In the genomic region with DNA sequence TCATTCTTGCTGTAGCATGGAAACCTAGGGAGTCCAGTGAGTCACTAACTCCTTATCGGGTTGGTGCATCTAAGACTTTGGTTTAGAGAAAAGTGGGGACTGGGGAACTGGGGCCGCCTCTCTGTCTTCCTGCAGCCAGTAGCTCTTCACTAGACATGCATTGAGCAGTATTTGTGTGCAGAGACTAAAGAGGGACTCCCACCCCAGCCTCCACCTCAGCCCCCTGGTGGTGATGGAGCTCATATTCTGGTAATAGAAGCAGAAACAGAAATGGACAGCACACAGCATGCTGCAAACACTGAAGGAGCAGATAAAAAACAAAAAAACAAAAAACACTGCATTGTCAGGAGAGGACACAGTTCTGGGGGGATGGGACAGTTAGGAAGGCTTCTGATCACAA, we compare ENCODE assay signal across 8 mouse cellular contexts.
A peak's percentile ranks its signal among the peaks of the same experiment; 100 is the strongest.
DNase-seq lines count a peak whose midpoint lies in the region; ATAC-seq and TF ChIP-seq lines count a peak whose summit lies in the region.

No protein-coding gene starts in this region.

- H3K4me2 ChIP-seq in hindbrain, embryonic 14.5 days (replicated peaks), result no peak overlapping the region
- no peak overlapping the region for H3K4me2 ChIP-seq in hindbrain, embryonic 13.5 days
- no peak overlapping the region for H3K4me2 ChIP-seq in liver, embryonic 14.5 days (ENCODE audit: low read depth)

- whole genome bisulfite sequencing in hindbrain, embryonic 14.5 days, result 79% methylated on average over 2 of the region's 2 CpGs
- WGBS in hindbrain, embryonic 13.5 days, result 73% methylated on average over 2 of the region's 2 CpGs
- WGBS in liver, embryonic 14.5 days (ENCODE audit: insufficient replicate concordance), result 43% methylated on average over 2 of the region's 2 CpGs

- TF ChIP-seq EP300 in ES-Bruce4 (IDR thresholded peaks at IDR 0.05; ENCODE audit: insufficient read depth, low read depth, low read length), result no peak
- no peak for TF ChIP-seq EP300 in liver, embryonic 14.5 days (IDR thresholded peaks at IDR 0.05; ENCODE audit: low read depth)

- H3K4me1 ChIP-seq in hindbrain, embryonic 14.5 days (replicated peaks; ENCODE audit: control insufficient read depth, insufficient read depth, low read length), result no peaks in the 10 kb centered on the region
- 0 out of 2 replicates have a peak, but pooled peaks cover 4% of the 10 kb centered on the region for H3K4me1 ChIP-seq in hindbrain, embryonic 13.5 days (replicated peaks)
- peaks cover 8% of the 10 kb centered on the region for H3K4me1 ChIP-seq in ES-Bruce4 (ENCODE audit: control insufficient read depth, insufficient read depth, low read length)
- H3K4me1 ChIP-seq in liver, embryonic 14.5 days (replicated peaks; ENCODE audit: control insufficient read depth in 2 of 2, insufficient read depth in 2 of 2, low read length in 1 of 2), result peaks cover 4 to 17% of the 10 kb centered on the region in 2 experiments; a peak in 3 of 4 replicates

- no peak overlapping the region for H3K9ac ChIP-seq in hindbrain, embryonic 14.5 days
- H3K9ac ChIP-seq in hindbrain, embryonic 13.5 days, result no peak overlapping the region
- H3K9ac ChIP-seq in ES-Bruce4 (ENCODE audit: low read depth, poor library complexity, severe bottlenecking), result no peak overlapping the region
- no peak overlapping the region for H3K9ac ChIP-seq in liver, embryonic 14.5 days (replicated peaks)

- no peak overlapping the region for H3K27ac ChIP-seq in hindbrain, embryonic 14.5 days
- H3K27ac ChIP-seq in hindbrain, embryonic 13.5 days, result no peak overlapping the region
- H3K27ac ChIP-seq in ES-Bruce4 (ENCODE audit: insufficient read depth, low read length), result no peak overlapping the region
- H3K27ac ChIP-seq in liver, embryonic 14.5 days, result no peak overlapping the region

- H3K36me3 ChIP-seq in hindbrain, embryonic 14.5 days (replicated peaks; ENCODE audit: control insufficient read depth, insufficient read depth), result no peaks in the 10 kb centered on the region
- H3K36me3 ChIP-seq in hindbrain, embryonic 13.5 days, result no peaks in the 10 kb centered on the region
- no peaks in the 10 kb centered on the region for H3K36me3 ChIP-seq in ES-Bruce4 (ENCODE audit: control insufficient read depth, insufficient read depth, low read length, poor library complexity, severe bottlenecking)
- no peaks in the 10 kb centered on the region for H3K36me3 ChIP-seq in liver, embryonic 14.5 days (replicated peaks; ENCODE audit: control insufficient read depth, insufficient read depth, low read depth)

- no peaks in the 10 kb centered on the region for H3K9me3 ChIP-seq in hindbrain, embryonic 14.5 days (ENCODE audit: control insufficient read depth, low read length)
- no peaks in the 10 kb centered on the region for H3K9me3 ChIP-seq in hindbrain, embryonic 13.5 days
- no peaks in the 10 kb centered on the region for H3K9me3 ChIP-seq in ES-Bruce4 (replicated peaks; ENCODE audit: control insufficient read depth, insufficient read depth, low read length, poor library complexity, severe bottlenecking)
- no peaks in the 10 kb centered on the region for H3K9me3 ChIP-seq in liver, embryonic 14.5 days (ENCODE audit: control insufficient read depth, low read length)

- H3K27me3 ChIP-seq in hindbrain, embryonic 14.5 days (ENCODE audit: control insufficient read depth, insufficient read depth, low read length), result no peaks in the 10 kb centered on the region
- 0 out of 2 replicates have a peak, but pooled peaks cover 4% of the 10 kb centered on the region for H3K27me3 ChIP-seq in hindbrain, embryonic 13.5 days
- H3K27me3 ChIP-seq in ES-Bruce4 (ENCODE audit: control insufficient read depth, insufficient read depth, low read length, poor library complexity, severe bottlenecking), result no peaks in the 10 kb centered on the region
- H3K27me3 ChIP-seq in liver, embryonic 14.5 days (ENCODE audit: control insufficient read depth, insufficient read depth, low read length), result no peaks in the 10 kb centered on the region

- ATAC-seq in hindbrain, embryonic 14.5 days (ENCODE audit: low FRiP score), result no peak
- ATAC-seq in hindbrain, embryonic 13.5 days (ENCODE audit: low FRiP score), result no peak
- ATAC-seq in liver, embryonic 14.5 days (ENCODE audit: insufficient read depth), result no peak
- ATAC-seq in inflammation-experienced regulatory T-cells, adult 6 months, result no peak

- DNase-seq in hindbrain, embryonic 14.5 days (ENCODE audit: low spot score), result peak; percentile 50
- DNase-seq in 3T3-L1 (ENCODE audit: low read depth, low spot score), result peak; percentile 62
- no peak for DNase-seq in liver, embryonic 14.5 days (ENCODE audit: low read depth in 3 of 3, low spot score in 3 of 3)
- peak; percentile 77 for DNase-seq in thymus, postnatal 4 days
- no peak for DNase-seq in ovary, postnatal 14 days (ENCODE audit: low spot score)

- TF ChIP-seq CTCF in ES-Bruce4 (IDR thresholded peaks at IDR 0.05; ENCODE audit: low read depth, low read length), result peak; percentile 38
- TF ChIP-seq CTCF in liver, embryonic 14.5 days (IDR thresholded peaks at IDR 0.05; ENCODE audit: low read depth), result peak; percentile 41

- no peak overlapping the region for H3K4me3 ChIP-seq in hindbrain, embryonic 14.5 days (replicated peaks; ENCODE audit: low read length)
- no peak overlapping the region for H3K4me3 ChIP-seq in hindbrain, embryonic 13.5 days
- no peak overlapping the region for H3K4me3 ChIP-seq in ES-Bruce4 (ENCODE audit: low read depth, low read length)
- H3K4me3 ChIP-seq in liver, embryonic 14.5 days (ENCODE audit: insufficient read depth in 1 of 2, low read depth in 2 of 2, low read length in 2 of 2), result no peak overlapping the region

- no peak for TF ChIP-seq POLR2A in ES-Bruce4 (IDR thresholded peaks at IDR 0.05; ENCODE audit: insufficient read depth, low read length)

Comparison
In these comparisons a context has a peak if more than half of its experiments do, and no peak if none do; other contexts are left out.
1. DNase-seq: peak in hindbrain, embryonic 14.5 days (single experiment), 3T3-L1 (single experiment) and thymus, postnatal 4 days (single experiment); none in liver, embryonic 14.5 days (0 of 3) and ovary, postnatal 14 days (single experiment).